Mouse (Mus musculus): Measurements from ENCODE around the gene Kcnh1. TPM values are rescaled to one million over a fixed set of nuclear protein-coding genes. Genes with fewer than 3 reads are reported as not detected.
A peak's percentile ranks its signal among the peaks of the same experiment; 100 is the strongest.

Kcnh1 gene
- total RNA-seq, 2 experiments from 2014 or later, result 71.9 to 76.4 TPM

GRCm38 (mm10) chr1:192550561-192550960, 360.0 kb downstream of the Kcnh1 start:
- intact Hi-C loops (cut with DNase I), result no loop called here
- TF ChIP-seq CTCF (IDR thresholded peaks at IDR 0.05), result no peak
- H3K4me3 ChIP-seq, result no peak overlapping the region
- DNase-seq (ENCODE audit: extremely low spot score in 1 of 2, low spot score in 2 of 2), result no peak
- H3K27ac ChIP-seq, result no peak overlapping the region

GRCm38 (mm10) chr1:192555516-192555915, 364.9 kb downstream of the Kcnh1 start:
- peak; percentile 23 to 37 for DNase-seq (ENCODE audit: extremely low spot score in 1 of 2, low spot score in 2 of 2)
- no peak; the same call in 1 of the 2 replicates for TF ChIP-seq CTCF (IDR thresholded peaks at IDR 0.05)
- no peak overlapping the region for H3K4me3 ChIP-seq
- intact Hi-C loops (cut with DNase I), result no loop called here
- H3K27ac ChIP-seq, result peak overlapping the region; percentile 76

- no peak for TF ChIP-seq CTCF (IDR thresholded peaks at IDR 0.05)
- intact Hi-C loops (cut with DNase I), result loop anchor here (2.0 kb wide), 1 partner anchor 29 kb away; no protein-coding TSS in a partner anchor
- peak overlapping the region; percentile 7; the same call in 1 of the 2 replicates for H3K27ac ChIP-seq
- no peak overlapping the region for H3K4me3 ChIP-seq
- DNase-seq (ENCODE audit: extremely low spot score in 1 of 2, low spot score in 2 of 2), result peak in 1 of 2 experiments; percentile 39
Measured at GRCm38 (mm10) chr1:192557978-192558594, 367.5 kb downstream of the Kcnh1 start.

- Histone ChIP-seq H3K4me3 (no peak overlapping the region), H3K27ac (no peak overlapping the region)
- TF ChIP-seq CTCF (IDR thresholded peaks at IDR 0.05), result no peak
- intact Hi-C loops (cut with DNase I), result loop anchor here (2.0 kb wide), 1 partner anchor 27 kb away; no protein-coding TSS in a partner anchor
- DNase-seq (ENCODE audit: extremely low spot score in 1 of 2, low spot score in 2 of 2), result no peak
Measured at GRCm38 (mm10) chr1:192559341-192559740, 368.8 kb downstream of the Kcnh1 start.

Other genes with a start within 250 kb of the Kcnh1 start
- under 1 TPM; 0.18 to 0.21 TPM for gene Rd3, start 213.4 kb upstream of the Kcnh1 start, total RNA-seq (2021)
- 1 to 10 TPM; 4.5 to 7.6 TPM for gene Traf5, start 98.2 kb upstream of the Kcnh1 start, total RNA-seq (2021)
- gene Rcor3, start 52.7 kb upstream of the Kcnh1 start, total RNA-seq (2021), result 10 to 100 TPM; 31.8 to 37.4 TPM